Mouse (Mus musculus) bone marrow macrophage, adult 2 months (primary cell): ENCODE data around the gene Myo1b. TPM values are rescaled to one million over a fixed set of nuclear protein-coding genes. Genes with fewer than 3 reads are reported as not detected.

Experiments used
- H3K27ac ChIP-seq: 2 replicates; pipeline ENCODE4 v1.5.1; 2012; ENCODE audit warnings: low read depth, low read length; ENCODE audit not compliant: insufficient read depth
- H3K4me1 ChIP-seq: 2 replicates; pipeline ENCODE4 v1.6.1; 2012; ENCODE audit warnings: low read length; ENCODE audit not compliant: control insufficient read depth, insufficient read depth
- H3K4me3 ChIP-seq: 2 replicates; pipeline ENCODE4 v1.5.1; 2012; ENCODE audit warnings: mild to moderate bottlenecking, low read length, moderate library complexity; ENCODE audit not compliant: insufficient read depth
- CTCF ChIP-seq: IDR thresholded peaks from 2 replicates; pipeline ENCODE4 v1.5.1; 2012; ENCODE audit warnings: low read depth, mild to moderate bottlenecking, low read length, moderate library complexity
- POLR2A ChIP-seq: IDR thresholded peaks from 2 replicates; pipeline ENCODE4 v1.6.1; 2012; ENCODE audit warnings: mild to moderate bottlenecking, low read depth, low read length, borderline replicate concordance
- polyA plus RNA-seq: library from polyadenylated mRNA; stranded (reverse); fragments of >200 nt; gene quantifications from 2 replicates; pipeline ENCODE4 v1.2.4, GENCODE M21; 2012; ENCODE audit not compliant: missing spikeins, insufficient read depth, insufficient read length

Gene Myo1b
- polyA plus RNA-seq, 1 experiment, result 1.2 TPM

GRCm38 (mm10) chr1:51905073-51905472 is 10.8 kb downstream of the Myo1b start:
- no peak for TF ChIP-seq POLR2A
- TF ChIP-seq CTCF, result no peak

DNA sequence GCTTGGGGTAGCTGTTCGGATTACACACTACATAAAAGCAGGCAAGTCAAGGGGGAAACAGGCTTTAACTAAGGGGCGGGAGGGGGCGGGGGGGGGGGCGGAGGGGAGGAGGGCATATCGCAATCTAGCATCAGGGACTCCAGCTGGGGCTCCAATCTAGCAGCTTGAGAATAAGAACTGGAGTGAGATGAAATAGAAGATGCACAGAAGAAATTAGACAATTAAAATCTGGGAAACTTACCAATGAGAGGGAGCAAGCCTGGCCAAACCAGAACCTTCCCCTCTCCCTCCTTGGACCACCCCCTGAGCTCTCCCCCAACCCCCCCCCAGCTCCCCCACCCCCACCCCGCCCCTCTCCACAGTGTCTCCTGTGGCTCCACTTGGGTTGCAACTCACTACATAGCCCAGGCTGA is 18.7 kb downstream of the Myo1b start:
- Histone ChIP-seq H3K4me1 (no peaks in the 10 kb centered on the region), H3K27ac (no peak overlapping the region), H3K4me3 (no peak overlapping the region)
- TF ChIP-seq CTCF (no peak), POLR2A (no peak)

More at GRCm38 (mm10) chr1:51905073-51905472, 10.8 kb downstream of the Myo1b start:
- Histone ChIP-seq H3K27ac (no peak overlapping the region), H3K4me1 (peaks cover 15% of the 10 kb centered on the region), H3K4me3 (no peak overlapping the region)

GRCm38 (mm10) chr1:51895961-51896360 is 19.9 kb downstream of the Myo1b start:
- no peak overlapping the region for H3K4me3 ChIP-seq
- no peaks in the 10 kb centered on the region for H3K4me1 ChIP-seq
- no peak for TF ChIP-seq CTCF
- no peak for TF ChIP-seq POLR2A
- no peak overlapping the region for H3K27ac ChIP-seq

GRCm38 (mm10) chr1:51894721-51895120 is 21.1 kb downstream of the Myo1b start:
- H3K27ac ChIP-seq, result no peak overlapping the region
- TF ChIP-seq CTCF (no peak), POLR2A (no peak)
- no peaks in the 10 kb centered on the region for H3K4me1 ChIP-seq
- no peak overlapping the region for H3K4me3 ChIP-seq

DNA sequence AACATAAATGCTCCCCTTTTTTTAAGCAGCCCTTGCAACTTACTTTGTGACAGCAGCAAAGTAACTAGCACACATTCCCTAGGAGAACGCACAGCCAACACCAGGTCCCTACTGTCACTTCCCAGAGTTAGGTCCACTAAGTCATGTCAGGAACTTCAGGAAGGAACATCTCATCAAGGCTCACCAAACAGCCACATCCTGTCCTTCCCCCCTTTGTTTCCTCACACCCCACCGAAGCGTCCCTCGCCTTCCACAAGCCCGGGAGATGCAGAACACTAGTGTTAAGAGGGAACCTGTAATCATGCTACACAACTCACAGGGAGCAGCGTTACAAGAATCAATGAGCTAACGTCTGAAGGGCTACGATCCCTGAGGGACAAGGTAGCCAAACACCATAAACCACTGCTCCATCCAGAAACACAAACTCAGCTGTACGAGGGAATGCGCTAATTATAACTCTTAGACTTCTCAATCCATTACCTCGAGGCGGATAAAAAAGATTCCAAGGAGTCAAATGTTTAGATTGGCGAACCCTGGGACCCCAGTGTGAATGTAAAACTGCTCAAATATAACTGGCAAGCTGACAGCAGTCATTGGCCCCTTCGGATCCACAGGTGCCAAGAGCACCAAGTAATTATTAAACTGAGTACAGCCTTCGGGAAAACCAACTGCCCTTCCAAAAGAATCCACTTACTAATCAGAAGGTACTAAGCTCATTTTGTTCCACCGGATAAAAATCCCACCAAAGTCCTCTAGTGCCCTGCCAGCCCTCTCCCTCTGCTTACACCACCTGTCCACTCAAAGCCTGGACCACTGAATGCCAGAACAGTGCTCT is 22.1 kb downstream of the Myo1b start:
- TF ChIP-seq CTCF (no peak), POLR2A (no peak)
- H3K27ac ChIP-seq, result no peak overlapping the region
- H3K4me3 ChIP-seq, result no peak overlapping the region
- no peaks in the 10 kb centered on the region for H3K4me1 ChIP-seq

DNA sequence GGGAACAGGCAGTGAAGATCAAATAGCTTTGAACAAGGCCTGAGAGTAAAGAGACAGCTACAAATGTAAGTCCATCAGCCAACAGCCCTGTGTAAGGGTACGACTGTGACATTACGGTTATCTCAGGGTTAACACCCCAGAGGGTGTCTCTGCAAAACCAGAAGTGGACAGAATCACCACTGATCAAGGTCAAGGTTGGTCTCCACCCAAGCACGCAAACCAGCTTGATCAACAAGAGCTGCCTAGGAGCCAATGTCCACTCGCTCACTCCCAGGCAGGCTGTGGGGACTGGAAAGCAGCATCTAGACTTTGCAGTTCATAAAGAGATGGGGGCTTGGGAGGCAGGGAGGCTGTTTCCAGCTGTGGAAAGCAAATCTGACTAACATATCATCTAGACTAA is 23.9 kb downstream of the Myo1b start:
- Histone ChIP-seq H3K27ac (no peak overlapping the region), H3K4me3 (no peak overlapping the region), H3K4me1 (no peaks in the 10 kb centered on the region)
- no peak for TF ChIP-seq POLR2A
- TF ChIP-seq CTCF, result no peak

- TF ChIP-seq CTCF (no peak), POLR2A (no peak)
- Histone ChIP-seq H3K27ac (no peak overlapping the region), H3K4me3 (no peak overlapping the region), H3K4me1 (no peaks in the 10 kb centered on the region)
Measured at GRCm38 (mm10) chr1:51888046-51888813, 27.6 kb downstream of the Myo1b start.

- no peak overlapping the region for H3K4me3 ChIP-seq
- no peaks in the 10 kb centered on the region for H3K4me1 ChIP-seq
- no peak overlapping the region for H3K27ac ChIP-seq
- no peak for TF ChIP-seq POLR2A
- TF ChIP-seq CTCF, result no peak
Measured at GRCm38 (mm10) chr1:51885356-51885983, 30.4 kb downstream of the Myo1b start.

- TF ChIP-seq CTCF, result no peak
- no peak for TF ChIP-seq POLR2A
- Histone ChIP-seq H3K4me3 (no peak overlapping the region), H3K4me1 (no peaks in the 10 kb centered on the region), H3K27ac (no peak overlapping the region)
Measured at GRCm38 (mm10) chr1:51883211-51883610, 32.7 kb downstream of the Myo1b start.

GRCm38 (mm10) chr1:51882752-51883151 is 33.1 kb downstream of the Myo1b start:
- no peak overlapping the region for H3K27ac ChIP-seq

More at GRCm38 (mm10) chr1:51882752-51883151, 33.1 kb downstream of the Myo1b start:
- Histone ChIP-seq H3K4me3 (no peak overlapping the region), H3K4me1 (no peaks in the 10 kb centered on the region)
- no peak for TF ChIP-seq POLR2A
